Mouse (Mus musculus): ENCODE measurements around the gene Limch1. TPM values are rescaled to one million over a fixed set of nuclear protein-coding genes. Genes with fewer than 3 reads are reported as not detected.

Limch1 gene
- polyA plus RNA-seq, 1 experiment from 2014 or later: 52.8 TPM

- Histone ChIP-seq H3K36me3 (peaks cover 15% of the 10 kb centered on the region), H3K4me2 (no peak overlapping the region), H3K9ac (no peak overlapping the region), H3K27ac (replicated peaks) (no peak overlapping the region), H3K4me3 (no peak overlapping the region), H3K27me3 (no peaks in the 10 kb centered on the region), H3K4me1 (replicated peaks) (peaks cover 14% of the 10 kb centered on the region), H3K9me3 (no peaks in the 10 kb centered on the region)
- 95% methylated on average over 6 of the region's 6 CpGs for WGBS
- no peak for ATAC-seq (ENCODE audit: low read depth)
Measured at GRCm38 (mm10) chr5:67002346-67002745, 256.7 kb downstream of the Limch1 start.

GRCm38 (mm10) chr5:67004619-67005018 is 259.0 kb downstream of the Limch1 start:
- Histone ChIP-seq H3K4me3 (no peak overlapping the region), H3K4me1 (replicated peaks) (no peaks in the 10 kb centered on the region), H3K4me2 (no peak overlapping the region), H3K27me3 (no peaks in the 10 kb centered on the region), H3K9me3 (no peaks in the 10 kb centered on the region), H3K9ac (no peak overlapping the region), H3K36me3 (peaks cover 36% of the 10 kb centered on the region), H3K27ac (replicated peaks) (no peak overlapping the region)
- WGBS: 90% methylated on average over 11 of the region's 11 CpGs
- no peak for ATAC-seq (ENCODE audit: low read depth)

DNA sequence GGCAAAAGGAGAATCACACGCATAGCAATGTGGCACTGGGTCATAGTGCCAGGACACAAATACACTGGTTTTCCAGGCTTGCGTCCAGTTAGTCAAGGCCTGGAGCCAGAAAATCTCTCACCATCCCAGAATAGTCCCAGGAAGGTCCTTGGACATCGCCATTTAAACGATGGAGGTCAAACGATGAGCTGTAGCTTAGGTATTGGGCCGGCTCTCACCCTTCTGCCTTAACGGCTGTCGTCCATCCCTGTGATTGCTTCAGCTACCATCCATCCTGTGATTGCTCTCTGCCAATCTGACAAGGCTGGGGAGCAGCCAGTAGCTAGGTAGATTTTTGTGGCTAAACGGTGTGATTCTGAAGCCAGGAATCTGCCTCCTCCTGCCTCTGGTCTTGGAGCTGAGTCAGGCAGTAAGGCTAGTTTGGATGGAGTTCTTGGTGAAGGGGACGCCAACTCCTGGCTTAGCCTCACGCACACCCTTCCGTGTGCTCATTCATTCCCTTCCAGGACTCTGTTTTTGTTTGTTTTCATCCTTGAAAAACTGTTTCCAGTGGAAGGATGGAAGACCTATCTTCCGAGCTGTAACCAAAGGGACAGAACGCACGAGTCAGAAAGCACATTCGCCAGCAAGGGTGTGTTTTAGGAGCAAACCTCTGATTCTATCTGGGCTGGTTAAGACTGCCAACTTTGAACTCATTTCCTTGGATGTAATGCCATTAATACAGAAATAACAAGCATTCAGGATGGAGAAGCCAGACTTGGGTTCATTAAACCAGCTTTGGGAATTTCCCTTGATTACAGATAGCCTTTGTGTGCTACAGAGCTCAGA is 265.6 kb downstream of the Limch1 start:
- H3K36me3 ChIP-seq: peaks cover 26% of the 10 kb centered on the region
- no peaks in the 10 kb centered on the region for H3K9me3 ChIP-seq
- no peak overlapping the region for H3K4me2 ChIP-seq
- H3K27ac ChIP-seq (replicated peaks): no peak overlapping the region
- no peak for ATAC-seq (ENCODE audit: low read depth)
- no peaks in the 10 kb centered on the region for H3K4me1 ChIP-seq (replicated peaks)
- H3K27me3 ChIP-seq: no peaks in the 10 kb centered on the region
- H3K9ac ChIP-seq: no peak overlapping the region
- 87% methylated on average over 16 of the region's 16 CpGs for WGBS
- no peak overlapping the region for H3K4me3 ChIP-seq

- H3K36me3 ChIP-seq: peaks cover 26% of the 10 kb centered on the region
- no peak overlapping the region for H3K4me3 ChIP-seq
- H3K27ac ChIP-seq (replicated peaks): no peak overlapping the region
- H3K4me2 ChIP-seq: no peak overlapping the region
- no peak overlapping the region for H3K9ac ChIP-seq
- H3K27me3 ChIP-seq: no peaks in the 10 kb centered on the region
- WGBS: 72% methylated on average over 4 of the region's 4 CpGs
- ATAC-seq (ENCODE audit: low read depth): no peak
- H3K4me1 ChIP-seq (replicated peaks): no peaks in the 10 kb centered on the region
- H3K9me3 ChIP-seq: no peaks in the 10 kb centered on the region
Measured at GRCm38 (mm10) chr5:67011985-67012384, 266.4 kb downstream of the Limch1 start.

- Histone ChIP-seq H3K27ac (replicated peaks) (no peak overlapping the region), H3K9ac (no peak overlapping the region), H3K9me3 (no peaks in the 10 kb centered on the region), H3K27me3 (no peaks in the 10 kb centered on the region), H3K4me3 (no peak overlapping the region), H3K36me3 (peaks cover 24% of the 10 kb centered on the region; the same call in 1 of the 2 replicates), H3K4me2 (no peak overlapping the region), H3K4me1 (replicated peaks) (no peaks in the 10 kb centered on the region)
- ATAC-seq (ENCODE audit: low read depth): no peak
- 86% methylated on average over 3 of the region's 3 CpGs for WGBS
Measured at GRCm38 (mm10) chr5:67013926-67014325, 268.3 kb downstream of the Limch1 start.

- H3K36me3 ChIP-seq: peaks cover 19% of the 10 kb centered on the region; the same call in 1 of the 2 replicates
- H3K9me3 ChIP-seq: no peaks in the 10 kb centered on the region
- no peak overlapping the region for H3K4me2 ChIP-seq
- no peak overlapping the region for H3K4me3 ChIP-seq
- WGBS: 14% methylated on average over 7 of the region's 7 CpGs
- 0 out of 2 replicates have a peak overlapping the region, but pooled peaks have one; percentile 23 for H3K27ac ChIP-seq (replicated peaks)
- H3K9ac ChIP-seq: 0 out of 2 replicates have a peak overlapping the region, but pooled peaks have one; percentile 9
- no peaks in the 10 kb centered on the region for H3K4me1 ChIP-seq (replicated peaks)
- ATAC-seq (ENCODE audit: low read depth): peak; percentile 66; the same call in 1 of the 2 replicates
- H3K27me3 ChIP-seq: no peaks in the 10 kb centered on the region
Measured at GRCm38 (mm10) chr5:67016450-67016849, 270.8 kb downstream of the Limch1 start.

DNA sequence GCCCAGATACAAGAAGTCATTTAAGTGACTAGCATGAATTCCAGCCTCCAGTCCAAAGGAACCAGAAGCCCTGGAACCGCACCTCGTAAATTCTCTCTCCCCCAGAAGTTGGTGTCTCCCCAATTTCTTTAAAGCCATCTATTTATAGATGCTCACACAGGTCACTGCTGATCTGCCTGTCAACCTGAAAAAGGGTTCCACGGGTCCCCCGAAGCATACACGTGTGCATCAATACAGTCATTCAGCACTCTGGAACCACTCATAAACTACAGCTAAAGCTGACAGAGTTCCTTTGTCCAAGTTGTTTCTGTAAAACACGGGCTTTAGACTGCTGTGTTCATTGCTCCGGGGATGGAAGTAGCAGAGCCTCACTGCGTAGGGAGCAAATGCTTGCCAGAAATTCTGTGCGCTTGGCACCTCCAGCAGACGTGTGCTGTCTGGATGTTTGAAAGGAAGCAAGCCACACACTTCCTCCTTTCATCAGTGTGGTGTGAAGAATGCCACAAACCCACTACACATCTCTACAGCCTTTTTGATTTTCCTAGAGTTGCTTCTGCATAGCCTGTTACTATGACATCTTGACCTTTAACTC is 278.9 kb downstream of the Limch1 start:
- H3K4me2 ChIP-seq: no peak overlapping the region
- no peak overlapping the region for H3K9ac ChIP-seq
- H3K27me3 ChIP-seq: no peaks in the 10 kb centered on the region
- no peak overlapping the region for H3K4me3 ChIP-seq
- 0 out of 2 replicates have a peak, but pooled peaks have one; percentile 16 for ATAC-seq (ENCODE audit: low read depth)
- H3K27ac ChIP-seq (replicated peaks): no peak overlapping the region
- 57% methylated on average over 10 of the region's 10 CpGs for WGBS
- peaks cover 35% of the 10 kb centered on the region for H3K36me3 ChIP-seq
- peaks cover 14% of the 10 kb centered on the region for H3K4me1 ChIP-seq (replicated peaks)
- no peaks in the 10 kb centered on the region for H3K9me3 ChIP-seq

- no peaks in the 10 kb centered on the region for H3K27me3 ChIP-seq
- no peak overlapping the region for H3K9ac ChIP-seq
- H3K4me3 ChIP-seq: no peak overlapping the region
- no peak overlapping the region for H3K27ac ChIP-seq (replicated peaks)
- 81% methylated on average over 8 of the region's 8 CpGs for WGBS
- peaks cover 40% of the 10 kb centered on the region for H3K36me3 ChIP-seq
- ATAC-seq (ENCODE audit: low read depth): no peak
- H3K9me3 ChIP-seq: no peaks in the 10 kb centered on the region
- peaks cover 14% of the 10 kb centered on the region for H3K4me1 ChIP-seq (replicated peaks)
- H3K4me2 ChIP-seq: no peak overlapping the region
Measured at GRCm38 (mm10) chr5:67025095-67025494, 279.5 kb downstream of the Limch1 start.

DNA sequence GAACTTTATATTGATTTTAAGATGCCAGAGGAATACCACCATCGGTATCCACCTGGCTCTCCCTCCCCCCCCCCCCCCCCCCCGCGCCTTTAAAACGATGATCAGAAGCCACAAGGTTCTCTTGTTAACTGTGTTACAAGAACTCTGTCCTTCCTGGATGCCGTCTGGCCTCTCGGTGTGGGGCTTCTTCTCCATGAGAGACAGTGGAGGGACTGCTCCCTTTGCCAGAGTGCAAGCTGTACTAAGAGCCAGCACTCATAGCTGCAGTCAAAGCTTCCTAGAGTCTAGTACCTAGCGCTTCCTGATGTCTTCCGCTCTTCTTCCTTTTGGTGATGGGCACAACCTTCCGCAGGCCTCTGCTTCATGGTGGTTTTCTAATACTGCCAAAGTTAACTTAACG is 280.0 kb downstream of the Limch1 start:
- ATAC-seq (ENCODE audit: low read depth): no peak
- Histone ChIP-seq H3K9ac (no peak overlapping the region), H3K4me1 (replicated peaks) (peaks cover 14% of the 10 kb centered on the region), H3K27me3 (no peaks in the 10 kb centered on the region), H3K4me2 (no peak overlapping the region), H3K4me3 (no peak overlapping the region), H3K9me3 (no peaks in the 10 kb centered on the region), H3K36me3 (peaks cover 45% of the 10 kb centered on the region), H3K27ac (replicated peaks) (no peak overlapping the region)
- WGBS: 85% methylated on average over 10 of the region's 10 CpGs

- Histone ChIP-seq H3K4me1 (replicated peaks) (peaks cover 14% of the 10 kb centered on the region), H3K27ac (replicated peaks) (no peak overlapping the region), H3K27me3 (no peaks in the 10 kb centered on the region), H3K4me2 (no peak overlapping the region), H3K9me3 (no peaks in the 10 kb centered on the region), H3K36me3 (peaks cover 62% of the 10 kb centered on the region), H3K9ac (no peak overlapping the region), H3K4me3 (no peak overlapping the region)
- peak; percentile 68 for ATAC-seq (ENCODE audit: low read depth)
- 55% methylated on average over 16 of the region's 16 CpGs for WGBS
Measured at GRCm38 (mm10) chr5:67028786-67029185, 283.2 kb downstream of the Limch1 start.

DNA sequence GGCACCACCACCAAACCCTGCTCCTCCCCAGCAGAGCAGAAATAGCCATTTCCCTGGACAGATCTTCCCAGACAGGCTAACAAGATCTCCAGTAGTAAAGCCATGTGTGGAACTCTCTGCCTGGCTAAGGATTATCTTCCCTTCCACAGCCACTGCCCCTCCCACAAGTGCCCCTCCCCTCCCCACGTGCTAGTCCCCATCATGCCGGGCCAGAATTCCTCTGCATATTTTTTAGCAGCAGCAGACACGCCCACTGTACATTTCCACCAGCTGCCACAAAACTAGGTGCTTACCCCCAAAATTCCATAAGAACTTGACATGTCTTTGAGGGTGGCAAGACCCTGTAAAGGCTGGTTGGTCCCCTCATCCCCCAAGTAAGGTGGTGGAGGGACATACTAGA is 284.3 kb downstream of the Limch1 start:
- Histone ChIP-seq H3K27me3 (no peaks in the 10 kb centered on the region), H3K9me3 (no peaks in the 10 kb centered on the region), H3K4me3 (no peak overlapping the region), H3K36me3 (peaks cover 73% of the 10 kb centered on the region), H3K27ac (replicated peaks) (no peak overlapping the region), H3K4me2 (no peak overlapping the region), H3K9ac (no peak overlapping the region), H3K4me1 (replicated peaks) (peaks cover 13% of the 10 kb centered on the region)
- no peak for ATAC-seq (ENCODE audit: low read depth)
- 70% methylated on average over 3 of the region's 3 CpGs for WGBS

DNA sequence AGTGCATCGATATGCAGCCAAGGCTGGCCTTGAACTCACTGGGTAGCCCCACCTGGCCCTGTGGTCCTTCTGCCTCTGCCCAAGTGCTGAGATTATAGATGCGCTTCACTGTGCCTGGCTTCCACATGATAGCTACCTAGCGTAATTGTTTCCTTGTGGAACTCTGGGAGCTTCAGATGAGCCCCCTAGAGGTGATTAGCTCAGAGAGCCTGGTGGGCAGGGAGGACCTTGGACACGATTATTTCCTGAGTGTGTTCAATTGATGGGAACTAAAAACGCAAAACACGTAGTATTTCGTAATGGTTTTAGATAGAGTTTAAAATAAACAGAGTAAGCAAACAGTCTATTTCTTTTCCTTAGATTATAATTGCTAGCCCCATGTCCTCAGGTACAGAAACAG is 287.0 kb downstream of the Limch1 start:
- no peak overlapping the region for H3K9ac ChIP-seq
- no peak overlapping the region for H3K4me2 ChIP-seq
- 81% methylated on average over 7 of the region's 7 CpGs for WGBS
- H3K36me3 ChIP-seq: peaks cover 80% of the 10 kb centered on the region
- H3K4me3 ChIP-seq: no peak overlapping the region
- peaks cover 11% of the 10 kb centered on the region for H3K4me1 ChIP-seq (replicated peaks)
- H3K9me3 ChIP-seq: no peaks in the 10 kb centered on the region
- no peak overlapping the region for H3K27ac ChIP-seq (replicated peaks)
- H3K27me3 ChIP-seq: no peaks in the 10 kb centered on the region
- ATAC-seq (ENCODE audit: low read depth): no peak
